Mouse (Mus musculus): ENCODE measurements around the gene Mtmr11. TPM values are rescaled to one million over a fixed set of nuclear protein-coding genes. Genes with fewer than 3 reads are reported as not detected.
A peak's percentile ranks its signal among the peaks of the same experiment; 100 is the strongest.
"Not testable (repeated sequence)": the region's sequence is repeated elsewhere in the genome, so short reads cannot be mapped to it uniquely, and the experiment has no call there.

Gene Mtmr11
- total RNA-seq, 2 experiments from 2014 or later, result 4.5 to 6.0 TPM

DNA sequence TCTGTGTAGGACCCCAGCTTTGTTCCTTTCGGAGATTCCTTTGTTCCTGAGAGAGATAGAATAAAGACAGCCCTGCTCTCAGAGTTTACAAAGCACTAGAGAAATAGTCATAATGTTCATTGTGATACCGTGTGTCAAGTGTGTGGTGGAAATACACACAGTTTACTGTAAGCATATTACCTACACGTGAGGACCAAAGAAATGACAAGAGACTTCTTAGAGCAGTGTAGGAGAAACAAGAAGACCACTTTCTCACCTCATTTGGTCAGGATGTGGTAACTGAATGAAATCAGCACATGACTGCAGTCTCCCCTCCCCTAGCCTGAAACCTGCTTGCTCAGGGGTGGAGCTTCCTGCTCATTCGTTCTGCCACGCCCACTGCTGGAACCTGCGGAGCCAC, 36.4 kb downstream of the Mtmr11 start:
- no peak for DNase-seq (ENCODE audit: low spot score in 2 of 2)
- intact Hi-C loops (cut with DNase I), result no loop called here

DNA sequence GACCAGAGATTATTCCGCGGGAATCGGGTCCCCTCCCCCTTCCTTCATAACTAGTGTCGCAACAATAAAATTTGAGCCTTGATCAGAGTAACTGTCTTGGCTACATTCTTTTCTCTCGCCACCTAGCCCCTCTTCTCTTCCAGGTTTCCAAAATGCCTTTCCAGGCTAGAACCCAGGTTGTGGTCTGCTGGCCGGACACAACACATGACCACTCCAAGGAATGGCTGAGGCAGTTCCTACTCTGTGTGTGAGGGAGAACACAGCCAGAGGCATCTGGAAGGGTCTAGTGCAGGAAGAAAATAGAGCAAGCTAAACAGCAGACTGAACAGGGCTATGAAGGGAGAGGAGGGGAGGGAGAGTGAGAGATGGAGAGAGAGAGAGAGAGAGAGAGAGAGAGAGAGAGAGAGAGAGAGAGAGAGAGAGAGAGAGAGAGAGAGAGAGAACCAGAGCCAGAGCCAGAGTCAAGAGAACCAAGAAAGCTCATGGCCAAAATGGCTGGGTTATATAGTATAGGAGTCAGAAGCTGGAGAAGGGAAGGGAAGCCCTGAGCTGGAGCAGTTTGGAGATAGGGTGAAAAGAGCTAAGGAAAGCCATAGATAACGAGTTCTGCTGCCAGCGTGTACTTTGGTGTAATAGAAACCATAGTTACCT, 36.9 kb downstream of the Mtmr11 start:
- intact Hi-C loops (cut with DNase I); DNase-seq (ENCODE audit: low spot score in 2 of 2): not testable (repeated sequence)

DNA sequence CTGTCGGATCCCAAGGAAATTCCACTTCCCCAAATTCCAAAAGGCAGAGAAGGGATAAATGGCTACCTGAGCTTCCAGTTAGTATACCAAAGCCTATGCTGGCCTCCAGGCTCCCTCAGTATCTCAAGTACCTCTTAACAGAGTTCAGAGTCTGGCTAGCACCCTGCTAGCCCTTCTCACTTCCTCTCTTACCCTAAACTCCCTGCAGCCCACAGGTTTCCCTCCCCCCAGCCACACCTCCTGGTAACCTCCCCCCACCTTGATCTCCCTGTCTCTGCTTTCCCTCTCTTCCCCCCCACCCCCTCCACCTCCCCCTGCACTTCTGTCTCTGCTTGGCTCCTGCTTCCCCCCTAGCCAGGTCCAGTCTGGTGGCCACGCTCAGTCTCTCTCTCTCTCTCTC, 37.9 kb downstream of the Mtmr11 start:
- no peak for DNase-seq (ENCODE audit: low spot score in 2 of 2)
- intact Hi-C loops (cut with DNase I), result no loop called here

DNA sequence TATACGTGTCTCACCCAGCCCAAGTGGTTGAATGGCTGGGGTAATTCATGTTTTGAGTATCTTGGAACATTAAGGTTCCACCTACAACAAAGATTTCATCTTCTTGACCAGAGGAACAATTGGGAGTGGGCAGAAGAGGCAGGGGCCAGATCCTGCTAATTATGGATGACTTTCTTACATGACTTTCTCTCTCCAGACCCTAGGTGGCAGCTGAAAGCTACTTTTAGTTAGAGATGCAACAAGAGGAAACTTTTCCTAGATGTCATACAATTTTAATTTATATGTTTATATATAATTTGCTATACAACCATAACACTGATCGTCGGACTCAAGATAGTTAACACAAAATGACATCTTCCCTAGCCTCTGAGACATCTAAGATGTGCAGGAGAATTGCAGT, 46.0 kb downstream of the Mtmr11 start:
- intact Hi-C loops (cut with DNase I), result no loop called here
- DNase-seq (ENCODE audit: low spot score in 2 of 2), result no peak

DNA sequence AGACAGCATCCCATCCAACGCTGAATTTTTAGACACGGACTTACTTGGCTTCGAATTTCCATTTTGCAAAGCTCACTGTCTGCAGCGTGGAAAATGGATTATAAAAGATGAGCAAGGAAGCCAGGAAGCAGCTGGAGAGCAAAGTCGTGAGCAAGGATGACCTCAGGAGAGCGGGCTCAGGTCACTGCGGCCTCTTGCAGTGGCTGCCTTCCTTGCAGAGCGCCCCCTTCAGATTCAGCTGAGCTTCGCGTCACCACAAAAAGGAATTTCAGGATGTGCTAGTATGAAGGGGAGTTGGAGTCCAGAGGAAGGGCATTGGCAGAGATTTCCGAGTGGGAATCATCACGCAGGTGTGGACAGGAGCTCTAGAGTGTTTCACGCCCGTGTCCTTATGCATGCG, 47.4 kb downstream of the Mtmr11 start:
- no peak for DNase-seq (ENCODE audit: low spot score in 2 of 2)
- intact Hi-C loops (cut with DNase I), result no loop called here

DNA sequence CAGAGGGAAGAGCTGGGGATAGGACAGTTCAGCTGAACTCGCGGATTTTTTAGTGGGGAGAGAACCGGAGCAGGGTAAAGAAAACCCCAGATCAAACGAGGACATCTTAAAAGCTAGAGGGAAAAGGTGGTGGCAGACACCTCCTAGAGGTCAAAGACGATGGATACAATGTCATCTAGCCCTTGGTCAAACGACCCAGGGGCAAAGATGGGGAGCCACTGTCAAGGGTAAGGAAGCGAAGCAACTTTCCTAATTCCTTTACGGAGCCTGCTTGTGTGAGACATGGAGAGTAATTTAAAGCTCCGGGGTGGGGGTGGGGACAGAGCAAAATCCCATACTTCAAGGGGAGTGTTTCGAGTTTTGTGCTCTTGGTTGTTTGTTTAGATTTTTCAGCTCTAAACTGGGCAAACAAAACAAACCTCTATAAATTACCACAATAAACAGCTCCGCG, 57.4 kb downstream of the Mtmr11 start:
- no peak for DNase-seq (ENCODE audit: low spot score in 2 of 2)
- intact Hi-C loops (cut with DNase I), result no loop called here

DNA sequence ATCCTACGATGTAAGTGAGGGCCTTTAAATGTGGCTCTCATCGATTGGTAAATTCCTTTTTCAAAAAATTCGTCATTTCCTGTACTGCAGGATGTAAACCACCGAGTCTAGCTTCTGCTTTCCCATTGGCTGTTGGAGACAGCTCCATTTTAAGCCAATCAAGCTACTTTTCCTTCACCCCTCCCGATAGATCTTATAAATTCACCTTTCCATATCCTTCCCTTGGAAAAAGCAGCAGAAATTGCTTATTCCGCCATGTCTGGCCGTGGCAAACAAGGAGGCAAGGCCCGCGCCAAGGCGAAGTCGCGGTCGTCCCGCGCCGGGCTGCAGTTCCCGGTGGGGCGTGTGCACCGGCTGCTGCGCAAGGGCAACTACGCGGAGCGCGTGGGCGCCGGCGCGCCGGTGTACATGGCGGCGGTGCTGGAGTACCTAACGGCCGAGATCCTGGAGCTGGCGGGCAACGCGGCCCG, 57.9 kb downstream of the Mtmr11 start, which contains the start of the genes Bola1 and Hist2h2ab:
Gene Bola1, minus strand, starts transcription at position 49 of the 470 bp plus-strand sequence.
Gene Hist2h2ab, plus strand, starts transcription at position 205 of the 470 bp plus-strand sequence.
- DNase-seq (ENCODE audit: low spot score in 2 of 2), result peak; percentile 71 to 92
- intact Hi-C loops (cut with DNase I), result loop anchor here (10.0 kb wide), 1 partner anchor 155 kb away; no protein-coding TSS in a partner anchor

DNA sequence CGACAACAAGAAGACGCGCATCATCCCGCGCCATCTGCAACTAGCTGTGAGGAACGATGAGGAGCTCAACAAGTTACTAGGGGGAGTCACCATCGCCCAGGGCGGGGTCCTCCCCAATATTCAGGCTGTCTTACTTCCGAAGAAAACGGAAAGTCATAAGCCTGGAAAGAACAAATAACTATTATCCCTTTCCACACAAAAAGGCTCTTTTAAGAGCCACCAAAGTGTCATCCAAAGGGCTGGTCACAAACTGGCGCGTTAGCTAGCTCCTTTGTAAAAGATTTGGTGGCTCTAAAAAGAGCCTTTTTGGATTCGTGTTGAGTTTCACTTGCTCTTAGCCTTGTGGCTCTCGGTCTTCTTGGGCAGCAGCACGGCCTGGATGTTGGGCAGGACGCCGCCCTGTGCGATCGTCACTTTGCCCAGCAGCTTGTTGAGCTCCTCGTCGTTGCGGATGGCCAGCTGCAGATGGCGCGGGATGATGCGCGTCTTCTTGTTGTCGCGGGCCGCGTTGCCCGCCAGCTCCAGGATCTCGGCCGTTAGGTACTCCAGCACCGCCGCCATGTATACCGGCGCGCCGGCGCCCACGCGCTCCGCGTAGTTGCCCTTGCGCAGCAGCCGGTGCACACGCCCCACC, 58.4 kb downstream of the Mtmr11 start:
- not testable (repeated sequence) for DNase-seq (ENCODE audit: low spot score in 2 of 2)
- intact Hi-C loops (cut with DNase I), result loop anchor here (10.0 kb wide), 1 partner anchor 155 kb away; no protein-coding TSS in a partner anchor

DNA sequence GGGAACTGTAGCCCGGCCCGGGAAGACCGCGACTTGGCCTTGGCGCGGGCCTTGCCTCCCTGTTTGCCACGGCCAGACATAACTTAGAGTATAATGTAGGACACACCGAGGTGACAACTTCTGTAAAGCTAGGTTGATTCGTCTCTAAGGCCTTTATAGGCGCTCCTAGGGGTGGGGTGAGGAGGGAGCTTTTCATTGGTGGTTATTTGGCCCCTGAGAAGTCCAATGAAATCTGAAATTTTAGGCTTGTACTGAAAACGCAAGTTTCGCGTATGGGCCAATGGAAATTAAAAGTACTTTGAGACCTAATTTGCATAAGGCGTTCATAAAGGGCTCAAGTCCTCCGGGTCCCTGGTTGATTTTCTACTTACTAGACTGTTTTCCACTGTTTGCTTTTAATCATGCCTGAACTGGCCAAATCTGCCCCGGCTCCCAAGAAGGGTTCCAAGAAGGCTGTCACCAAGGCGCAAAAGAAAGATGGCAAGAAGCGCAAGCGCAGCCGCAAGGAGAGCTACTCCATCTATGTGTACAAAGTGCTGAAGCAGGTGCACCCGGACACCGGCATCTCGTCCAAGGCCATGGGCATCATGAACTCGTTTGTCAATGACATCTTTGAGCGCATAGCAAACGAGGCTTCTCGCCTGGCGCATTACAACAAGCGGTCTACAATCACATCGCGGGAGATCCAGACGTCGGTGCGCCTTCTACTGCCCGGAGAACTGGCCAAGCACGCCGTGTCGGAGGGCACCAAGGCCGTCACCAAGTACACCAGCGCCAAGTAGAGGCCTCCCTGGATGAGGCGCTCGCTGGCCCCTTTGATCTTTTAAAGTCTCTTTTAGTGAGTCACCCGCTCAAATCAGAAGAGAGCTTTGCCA, 59.2 kb downstream of the Mtmr11 start, which contains the start of the genes Hist2h2ac and Hist2h2be:
Gene Hist2h2ac, minus strand, starts transcription at position 116 of the 875 bp plus-strand sequence.
Gene Hist2h2be, plus strand, starts transcription at position 355 of the 875 bp plus-strand sequence.
- DNase-seq (ENCODE audit: low spot score in 2 of 2), result peak; percentile 83 to 87
- intact Hi-C loops (cut with DNase I), result loop anchor here (10.0 kb wide), 1 partner anchor 156 kb away; no protein-coding TSS in a partner anchor

Small RNAs within 50 kb of the gene (microRNA-seq; reads per million reads assigned to microRNA genes)
- gene Gm44492, result 0 reads per million in 2 experiments

Other genes starting within 250 kb of the Mtmr11 start
- 100 to 1,000 TPM in 1 of 2 experiments, 10 to 100 TPM in 1; 95.6 to 107 TPM for gene Anp32e, start 232.8 kb upstream of the Mtmr11 start, total RNA-seq (2021)
- 10 to 100 TPM; 67.5 to 69.7 TPM for gene Plekho1, start 166.0 kb upstream of the Mtmr11 start, total RNA-seq (2021)
- 10 to 100 TPM; 34.3 to 37.3 TPM for gene Vps45, start 103.5 kb upstream of the Mtmr11 start, total RNA-seq (2021)
- gene Otud7b, start 57.5 kb upstream of the Mtmr11 start, total RNA-seq (2021), result 10 to 100 TPM; 18.2 to 22.3 TPM
- 10 to 100 TPM; 43.4 to 46.8 TPM for gene Sf3b4, start 10.3 kb downstream of the Mtmr11 start, total RNA-seq (2021)
- 100 to 1,000 TPM; 448 to 477 TPM for gene Sv2a, start 19.1 kb downstream of the Mtmr11 start, total RNA-seq (2021)
- 10 to 100 TPM; 16.8 to 17.6 TPM for gene Bola1, start 57.7 kb downstream of the Mtmr11 start, total RNA-seq (2021)
- 10 to 100 TPM in 1 of 2 experiments, 1 to 10 TPM in 1; 7.4 to 11.7 TPM for gene Hist2h2ab, start 57.9 kb downstream of the Mtmr11 start, total RNA-seq (2021)
- gene Hist2h2ac, start 58.9 kb downstream of the Mtmr11 start, total RNA-seq (2021), result 10 to 100 TPM; 20.6 to 28.7 TPM
- 1 to 10 TPM; 2.3 to 3.8 TPM for gene Hist2h2be, start 59.1 kb downstream of the Mtmr11 start, total RNA-seq (2021)
- gene Hist2h3c2, start 77.1 kb downstream of the Mtmr11 start, total RNA-seq (2021), result 1 to 10 TPM; 8.4 to 9.7 TPM
- gene Hist2h2aa2, start 78.3 kb downstream of the Mtmr11 start, total RNA-seq (2021), result 100 to 1,000 TPM; 205 to 244 TPM
- 10 to 100 TPM in 1 of 2 experiments, 1 to 10 TPM in 1; 5.8 to 10.8 TPM for gene Hist2h2aa1, start 83.5 kb downstream of the Mtmr11 start, total RNA-seq (2021)
- gene Hist2h3c1, start 84.7 kb downstream of the Mtmr11 start, total RNA-seq (2021), result not detected
- gene Hist2h4, start 101.3 kb downstream of the Mtmr11 start, total RNA-seq (2021), result 10 to 100 TPM; 26.2 to 28.6 TPM
- 10 to 100 TPM; 56.6 to 91.2 TPM for gene Hist2h3b, start 106.7 kb downstream of the Mtmr11 start, total RNA-seq (2021)
- gene Hist2h2bb, start 107.7 kb downstream of the Mtmr11 start, total RNA-seq (2021), result 100 to 1,000 TPM; 127 to 148 TPM
- gene Fcgr1, start 132.0 kb downstream of the Mtmr11 start, total RNA-seq (2021), result 1 to 10 TPM; 2.1 to 2.7 TPM

Data from left cerebral cortex, postnatal 14 days (tissue).